Mouse (Mus musculus): ENCODE measurements around the gene Zmynd10. TPM values are rescaled to one million over a fixed set of nuclear protein-coding genes. Genes with fewer than 3 reads are reported as not detected.
A peak's percentile ranks its signal among the peaks of the same experiment; 100 is the strongest.

Zmynd10 gene
- polyA plus RNA-seq, 1 experiment from 2014 or later = 0.49 TPM

- peaks cover 9% of the 10 kb centered on the region for H3K36me3 ChIP-seq (ENCODE audit: control insufficient read depth, insufficient read depth, low read length)
- H3K27ac ChIP-seq (ENCODE audit: low read depth, low read length) = no peak overlapping the region; the same call in 1 of the 2 replicates
- H3K4me1 ChIP-seq (ENCODE audit: control insufficient read depth, insufficient read depth, low read length) = peaks cover 8% of the 10 kb centered on the region; the same call in 1 of the 2 replicates
Measured at GRCm38 (mm10) chr9:107587833-107588639, 40.9 kb downstream of the Zmynd10 start.

DNA sequence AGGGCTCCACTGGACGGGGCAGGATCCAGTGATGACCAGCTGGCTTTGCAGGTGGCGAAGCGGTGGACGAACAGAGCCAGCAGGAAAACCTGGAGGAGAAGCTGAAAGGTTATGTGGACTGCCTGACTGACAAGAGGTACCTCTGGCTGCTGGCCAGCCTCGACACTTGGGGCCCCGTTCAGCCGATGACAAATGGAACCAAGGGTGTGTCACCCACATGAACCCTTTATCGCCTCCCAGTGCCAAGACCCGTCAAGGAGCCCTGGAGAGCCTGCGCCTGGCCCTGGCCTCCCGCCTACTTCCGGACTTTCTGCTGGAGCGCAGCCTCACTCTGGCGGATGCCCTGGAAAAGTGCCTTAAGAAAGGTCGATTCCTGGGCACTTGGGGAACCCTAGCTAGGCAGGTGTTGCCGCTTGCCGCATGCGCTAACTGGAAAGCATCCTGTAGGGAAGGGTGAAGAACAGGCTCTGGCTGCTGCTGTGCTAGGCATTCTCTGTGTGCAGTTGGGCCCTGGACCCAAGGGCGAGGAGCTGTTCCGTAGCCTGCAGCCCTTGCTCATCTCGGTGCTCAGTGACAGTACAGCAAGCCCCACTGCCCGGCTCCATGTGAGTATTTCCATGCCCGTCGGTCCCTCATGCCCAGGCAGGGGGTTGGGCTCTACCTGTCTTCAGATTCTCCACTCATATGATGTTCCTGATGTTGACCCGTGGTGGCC is 43.1 kb downstream of the Zmynd10 start:
- no peak overlapping the region for H3K4me3 ChIP-seq (ENCODE audit: low read depth, low read length)
- 94% methylated on average over 25 of the region's 25 CpGs for WGBS
- H3K9ac ChIP-seq (ENCODE audit: low read length) = no peak overlapping the region
- H3K27me3 ChIP-seq (ENCODE audit: control insufficient read depth, insufficient read depth, low read length) = no peaks in the 10 kb centered on the region
- no peak overlapping the region for H3K4me2 ChIP-seq
- no peak for ATAC-seq (ENCODE audit: low FRiP score)
- no peaks in the 10 kb centered on the region for H3K9me3 ChIP-seq (ENCODE audit: control insufficient read depth, low read length)
- H3K27ac ChIP-seq (ENCODE audit: low read depth, low read length) = no peak overlapping the region
- no peak for DNase-seq (ENCODE audit: low spot score, missing footprints)
- peaks cover 8% of the 10 kb centered on the region; the same call in 1 of the 2 replicates for H3K4me1 ChIP-seq (ENCODE audit: control insufficient read depth, insufficient read depth, low read length)
- peaks cover 14% of the 10 kb centered on the region for H3K36me3 ChIP-seq (ENCODE audit: control insufficient read depth, insufficient read depth, low read length)

More at GRCm38 (mm10) chr9:107587833-107588639, 40.9 kb downstream of the Zmynd10 start:
- 6% methylated on average over 33 of the region's 33 CpGs for WGBS
- H3K4me2 ChIP-seq = peak overlapping the region; percentile 63
- DNase-seq (ENCODE audit: low spot score, missing footprints) (no peak), ATAC-seq (ENCODE audit: low FRiP score) (no peak)
- peak overlapping the region; percentile 75 for H3K9ac ChIP-seq (ENCODE audit: low read length)
- no peaks in the 10 kb centered on the region for H3K9me3 ChIP-seq (ENCODE audit: control insufficient read depth, low read length)
- H3K27me3 ChIP-seq (ENCODE audit: control insufficient read depth, insufficient read depth, low read length) = no peaks in the 10 kb centered on the region
- H3K4me3 ChIP-seq (ENCODE audit: low read depth, low read length) = peak overlapping the region; percentile 72

GRCm38 (mm10) chr9:107590773-107591060 is 43.6 kb downstream of the Zmynd10 start:
- no peak for DNase-seq (ENCODE audit: low spot score, missing footprints)
- 92% methylated on average over 6 of the region's 6 CpGs for WGBS
- no peak overlapping the region for H3K4me2 ChIP-seq
- H3K9ac ChIP-seq (ENCODE audit: low read length) = no peak overlapping the region
- H3K27me3 ChIP-seq (ENCODE audit: control insufficient read depth, insufficient read depth, low read length) = no peaks in the 10 kb centered on the region
- ATAC-seq (ENCODE audit: low FRiP score) = no peak
- H3K36me3 ChIP-seq (ENCODE audit: control insufficient read depth, insufficient read depth, low read length) = peaks cover 14% of the 10 kb centered on the region
- peaks cover 8% of the 10 kb centered on the region; the same call in 1 of the 2 replicates for H3K4me1 ChIP-seq (ENCODE audit: control insufficient read depth, insufficient read depth, low read length)
- no peak overlapping the region for H3K4me3 ChIP-seq (ENCODE audit: low read depth, low read length)
- no peak overlapping the region for H3K27ac ChIP-seq (ENCODE audit: low read depth, low read length)
- no peaks in the 10 kb centered on the region for H3K9me3 ChIP-seq (ENCODE audit: control insufficient read depth, low read length)

DNA sequence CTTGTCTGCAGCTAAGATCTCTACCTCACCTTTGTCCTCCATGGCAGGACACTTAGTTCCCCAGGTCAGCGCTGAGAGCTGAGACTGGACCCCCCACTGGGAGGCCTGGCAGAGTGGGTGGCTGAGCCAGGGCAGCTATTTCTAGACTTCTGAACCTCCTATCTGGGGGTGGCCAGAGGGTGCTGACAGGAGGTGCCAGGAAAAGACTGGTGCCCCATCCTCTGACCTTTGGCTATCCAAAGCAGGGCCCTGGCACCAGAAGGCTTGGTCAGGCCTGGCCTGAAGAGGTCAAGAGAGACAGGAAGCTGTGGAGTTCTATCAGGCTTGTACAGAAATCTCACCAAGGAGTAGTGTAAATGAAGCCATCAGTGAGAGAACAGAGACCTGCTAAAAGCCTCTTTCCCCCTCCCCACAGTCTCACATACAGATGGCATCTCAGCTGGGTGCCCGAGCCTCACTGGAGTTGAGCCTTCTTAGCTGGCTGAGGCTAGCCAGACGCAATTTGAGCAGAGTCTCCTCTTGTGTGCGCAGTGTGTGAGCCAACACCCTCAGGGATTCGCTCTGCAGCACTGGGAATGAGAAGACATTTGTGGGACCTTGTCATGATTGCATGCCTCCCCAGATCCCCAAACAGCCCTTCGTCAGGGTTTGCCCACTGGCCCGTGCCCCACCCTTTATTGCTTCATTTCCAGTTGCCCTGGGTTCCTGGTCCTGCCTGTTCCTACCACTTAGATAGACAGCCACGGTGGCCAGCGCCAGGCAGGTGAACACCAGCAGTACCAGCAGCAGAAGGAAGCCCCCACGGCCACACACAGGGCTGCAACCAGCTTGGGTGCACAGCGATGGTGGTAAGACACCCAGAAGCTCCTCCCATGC is 46.2 kb downstream of the Zmynd10 start:
- Histone ChIP-seq H3K36me3 (ENCODE audit: control insufficient read depth, insufficient read depth, low read length) (peaks cover 14% of the 10 kb centered on the region), H3K4me3 (ENCODE audit: low read depth, low read length) (no peak overlapping the region), H3K9ac (ENCODE audit: low read length) (no peak overlapping the region), H3K9me3 (ENCODE audit: control insufficient read depth, low read length) (no peaks in the 10 kb centered on the region), H3K4me2 (no peak overlapping the region), H3K4me1 (ENCODE audit: control insufficient read depth, insufficient read depth, low read length) (peaks cover 4% of the 10 kb centered on the region; the same call in 1 of the 2 replicates), H3K27me3 (ENCODE audit: control insufficient read depth, insufficient read depth, low read length) (no peaks in the 10 kb centered on the region), H3K27ac (ENCODE audit: low read depth, low read length) (no peak overlapping the region; the same call in 1 of the 2 replicates)
- DNase-seq (ENCODE audit: low spot score, missing footprints) = no peak
- no peak for ATAC-seq (ENCODE audit: low FRiP score)
- 83% methylated on average over 11 of the region's 11 CpGs for WGBS

DNA sequence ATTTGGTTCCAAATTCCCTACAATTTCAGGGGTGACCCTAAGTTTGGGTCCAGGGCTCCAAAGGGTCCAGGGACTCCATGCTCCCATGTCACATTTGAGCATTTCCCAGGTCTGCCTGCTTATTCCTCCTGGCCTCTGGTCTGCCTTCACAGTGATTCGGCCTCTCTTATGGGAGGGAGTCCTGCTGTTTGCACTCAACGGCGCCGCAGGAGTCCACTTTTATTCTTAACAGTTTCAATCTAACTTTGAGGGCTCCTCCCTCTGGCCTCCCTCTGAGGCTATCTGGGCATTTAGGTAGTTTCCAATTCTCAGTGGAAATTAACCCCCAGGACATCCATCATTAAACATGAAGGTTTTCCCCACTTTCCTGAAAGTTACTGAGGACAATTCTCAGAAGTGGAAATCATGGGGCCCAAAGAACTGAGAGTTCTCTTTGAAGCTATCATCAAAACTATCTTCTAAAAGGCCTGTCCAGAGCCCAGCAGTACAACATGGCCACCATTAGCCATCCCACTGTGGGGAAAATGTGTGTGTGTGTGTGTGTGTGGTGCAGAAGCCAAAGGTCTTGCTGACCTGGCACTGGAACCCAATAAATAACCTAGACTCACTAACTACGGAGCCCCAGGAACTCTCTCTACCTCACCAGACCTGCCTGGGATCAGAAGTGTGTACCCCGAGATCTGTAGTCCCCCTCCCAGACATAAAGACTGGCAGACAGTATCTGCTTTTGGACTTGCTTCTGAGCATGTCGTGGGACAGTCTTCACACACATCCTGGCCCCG is 47.4 kb downstream of the Zmynd10 start:
- Histone ChIP-seq H3K27ac (ENCODE audit: low read depth, low read length) (no peak overlapping the region), H3K4me2 (no peak overlapping the region), H3K9me3 (ENCODE audit: control insufficient read depth, low read length) (no peaks in the 10 kb centered on the region), H3K36me3 (ENCODE audit: control insufficient read depth, insufficient read depth, low read length) (peaks cover 14% of the 10 kb centered on the region), H3K4me1 (ENCODE audit: control insufficient read depth, insufficient read depth, low read length) (no peaks in the 10 kb centered on the region), H3K4me3 (ENCODE audit: low read depth, low read length) (no peak overlapping the region), H3K9ac (ENCODE audit: low read length) (no peak overlapping the region), H3K27me3 (ENCODE audit: control insufficient read depth, insufficient read depth, low read length) (no peaks in the 10 kb centered on the region)
- ATAC-seq (ENCODE audit: low FRiP score) = no peak
- WGBS = 78% methylated on average over 8 of the region's 8 CpGs
- no peak for DNase-seq (ENCODE audit: low spot score, missing footprints)

- Histone ChIP-seq H3K4me3 (ENCODE audit: low read depth, low read length) (no peak overlapping the region), H3K9ac (ENCODE audit: low read length) (no peak overlapping the region), H3K4me1 (ENCODE audit: control insufficient read depth, insufficient read depth, low read length) (no peaks in the 10 kb centered on the region), H3K9me3 (ENCODE audit: control insufficient read depth, low read length) (no peaks in the 10 kb centered on the region), H3K27ac (ENCODE audit: low read depth, low read length) (no peak overlapping the region), H3K27me3 (ENCODE audit: control insufficient read depth, insufficient read depth, low read length) (no peaks in the 10 kb centered on the region), H3K4me2 (no peak overlapping the region), H3K36me3 (ENCODE audit: control insufficient read depth, insufficient read depth, low read length) (peaks cover 6% of the 10 kb centered on the region)
- DNase-seq (ENCODE audit: low spot score, missing footprints) (no peak), ATAC-seq (ENCODE audit: low FRiP score) (no peak)
- 93% methylated on average over 11 of the region's 11 CpGs for WGBS
Measured at GRCm38 (mm10) chr9:107596619-107597569, 49.8 kb downstream of the Zmynd10 start.

- H3K36me3 ChIP-seq (ENCODE audit: control insufficient read depth, insufficient read depth, low read length) = peaks cover 4% of the 10 kb centered on the region; the same call in 1 of the 2 replicates
- no peak overlapping the region for H3K4me2 ChIP-seq
- H3K4me1 ChIP-seq (ENCODE audit: control insufficient read depth, insufficient read depth, low read length) = peaks cover 5% of the 10 kb centered on the region; the same call in 1 of the 2 replicates
- no peak overlapping the region for H3K4me3 ChIP-seq (ENCODE audit: low read depth, low read length)
- DNase-seq (ENCODE audit: low spot score, missing footprints) (no peak), ATAC-seq (ENCODE audit: low FRiP score) (no peak)
- 86% methylated on average over 5 of the region's 5 CpGs for WGBS
- H3K27ac ChIP-seq (ENCODE audit: low read depth, low read length) = no peak overlapping the region
- no peaks in the 10 kb centered on the region for H3K9me3 ChIP-seq (ENCODE audit: control insufficient read depth, low read length)
- no peak overlapping the region for H3K9ac ChIP-seq (ENCODE audit: low read length)
- no peaks in the 10 kb centered on the region for H3K27me3 ChIP-seq (ENCODE audit: control insufficient read depth, insufficient read depth, low read length)
Measured at GRCm38 (mm10) chr9:107598385-107598784, 51.3 kb downstream of the Zmynd10 start.

Measured in midbrain, embryonic 11.5 days (tissue).